Mouse (Mus musculus) brain, embryonic 14.5 days (tissue): ENCODE measurements at regions not wholly inside any gene's neighbourhood (a gene's known extent, or its start where the extent isn't known, plus 50 kb on each side); places are given as distances from the start of the nearest gene placed in this dataset.

Source experiments
- DNase-seq: peaks from one replicate; pipeline ENCODE4 v3.0.0-alpha.2; 2011; ENCODE audit warnings: low read depth
- CTCF ChIP-seq: fragments of 200-500 bp; IDR thresholded peaks from 2 replicates; pipeline ENCODE4 v1.5.1; 2012; ENCODE audit warnings: inconsistent platforms, mild to moderate bottlenecking, moderate library complexity, borderline replicate concordance; ENCODE audit not compliant: insufficient read depth, insufficient read length; ENCODE audit errors: extremely low read depth
- POLR2A ChIP-seq: fragments of 200-500 bp; IDR thresholded peaks from 2 replicates; pipeline ENCODE4 v1.6.1; 2012; ENCODE audit warnings: mild to moderate bottlenecking, inconsistent platforms, borderline replicate concordance; ENCODE audit not compliant: poor library complexity, insufficient read depth, insufficient read length, severe bottlenecking; ENCODE audit errors: extremely low read depth

DNA sequence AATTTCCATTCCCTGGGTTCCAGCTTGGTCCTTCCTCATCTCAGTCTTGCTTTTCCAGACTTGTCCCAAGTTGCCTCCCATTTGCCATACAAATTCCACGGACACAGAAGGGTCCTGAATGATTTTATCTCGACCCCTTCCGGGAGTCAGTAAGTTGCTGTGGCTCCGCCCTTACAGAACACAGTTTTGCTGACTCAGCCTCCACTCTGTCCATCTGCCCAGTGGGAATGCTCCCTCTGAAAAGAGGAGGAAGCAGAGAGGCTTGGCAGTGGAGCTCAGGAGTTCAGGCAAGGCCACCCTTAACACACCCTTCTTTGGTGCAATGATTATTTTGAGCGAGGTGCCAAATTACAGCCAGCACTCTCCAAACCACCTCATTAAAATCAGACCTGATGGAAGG is 213.9 kb upstream of the Prok2 start:
- peak; percentile 54 for DNase-seq
- TF ChIP-seq CTCF (no peak), POLR2A (no peak)

DNA sequence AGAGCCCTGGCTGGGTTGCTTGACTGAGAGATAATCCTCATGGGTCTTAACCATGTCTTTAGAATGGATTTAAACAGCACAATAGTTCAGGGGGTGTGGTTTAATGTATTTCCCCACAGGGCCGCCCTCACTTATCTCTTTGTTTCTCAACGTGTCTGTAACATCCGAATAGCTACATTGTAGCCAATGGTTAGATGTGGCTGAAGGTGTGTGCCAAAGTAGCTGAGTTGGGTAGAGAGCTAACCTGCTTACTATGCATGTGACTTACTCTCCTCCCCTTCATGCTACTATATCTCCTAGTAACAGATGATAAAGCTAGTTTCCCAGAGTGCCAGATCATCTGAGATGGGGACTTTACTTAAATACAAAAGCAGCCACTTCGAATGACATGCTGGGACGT is 213.2 kb upstream of the Prok2 start:
- no peak for DNase-seq
- TF ChIP-seq POLR2A (no peak), CTCF (no peak)

DNA sequence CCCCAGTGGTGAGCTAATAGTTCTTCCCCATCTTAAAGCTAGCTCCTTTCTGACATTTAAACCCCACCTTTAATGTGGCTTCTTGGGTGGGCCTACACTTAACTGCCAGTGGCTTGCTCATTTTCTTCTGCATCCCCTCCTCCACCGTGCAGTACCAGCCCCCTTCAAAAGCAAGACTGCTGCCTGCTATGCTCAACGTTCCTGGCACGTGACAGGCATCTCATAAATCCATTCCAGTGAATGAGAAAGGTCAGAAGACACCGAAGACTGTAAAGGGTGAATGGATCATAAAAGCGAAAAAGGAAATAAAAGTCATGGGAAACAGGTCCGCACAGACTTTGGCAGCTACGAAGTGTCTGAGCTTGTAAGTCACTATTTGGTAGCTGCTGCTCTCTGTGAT is 212.8 kb upstream of the Prok2 start:
- peak; percentile 53 for DNase-seq
- TF ChIP-seq CTCF (no peak), POLR2A (no peak)

DNA sequence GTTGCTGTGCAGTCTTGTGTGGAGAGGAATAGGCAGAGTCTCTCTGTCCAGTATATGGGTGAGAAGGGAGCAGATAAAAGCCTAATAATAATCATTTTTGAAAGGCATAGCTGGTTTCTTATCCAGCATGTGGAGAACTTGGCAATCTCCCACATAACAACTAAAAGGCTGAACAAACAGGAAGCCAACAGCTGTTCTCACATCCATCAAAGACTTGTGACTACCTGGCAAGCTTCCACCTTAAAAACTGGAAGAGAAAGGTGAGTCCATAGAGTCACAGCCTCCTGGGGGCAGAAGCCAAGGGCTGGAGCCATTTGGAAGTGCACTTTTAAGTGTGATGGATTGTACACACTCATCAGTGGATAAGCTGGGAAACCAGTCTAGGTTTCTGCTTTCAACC is 210.5 kb upstream of the Prok2 start:
- TF ChIP-seq POLR2A (no peak), CTCF (no peak)
- DNase-seq: peak; percentile 59

DNA sequence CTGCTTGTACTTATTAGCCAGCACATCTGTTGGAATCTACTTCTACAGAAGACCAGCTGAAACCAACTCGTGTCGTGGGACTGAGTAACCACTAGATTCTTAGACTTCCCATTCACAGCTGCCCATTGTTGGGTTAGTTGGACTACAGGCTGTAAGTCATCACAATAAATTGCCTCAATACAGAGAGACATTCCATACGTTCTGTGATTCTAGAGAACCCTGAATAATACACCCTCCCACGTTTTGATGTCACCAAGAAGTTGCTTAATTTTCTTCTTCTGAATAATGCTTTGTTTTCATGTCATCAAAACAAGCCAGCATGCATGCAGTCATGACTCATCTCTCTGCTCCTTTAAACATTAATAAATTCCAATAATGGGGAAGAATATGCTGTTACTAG is 209.2 kb upstream of the Prok2 start:
- no peak for DNase-seq
- TF ChIP-seq POLR2A: no peak
- TF ChIP-seq CTCF: no peak

DNA sequence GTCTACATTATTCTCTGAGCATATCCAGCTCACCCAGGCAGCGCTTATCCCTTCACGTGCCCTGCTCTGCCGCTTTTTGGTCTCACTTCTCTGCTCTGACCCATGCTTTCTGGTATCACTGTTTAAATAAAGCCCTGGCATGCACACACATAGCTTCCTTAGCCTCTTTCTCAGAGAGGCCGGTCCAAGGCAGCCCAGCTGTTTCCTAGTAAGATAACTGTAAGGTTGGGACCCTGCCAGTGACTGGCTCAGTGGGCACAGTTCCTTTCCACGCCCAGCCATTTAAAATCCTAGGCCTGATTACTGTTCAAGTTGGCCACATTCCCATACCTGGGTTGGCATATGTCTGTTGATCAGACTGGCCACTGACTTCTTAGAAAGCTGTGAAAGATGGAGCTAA is 208.2 kb upstream of the Prok2 start:
- TF ChIP-seq POLR2A: no peak
- no peak for TF ChIP-seq CTCF
- peak; percentile 70 for DNase-seq

DNA sequence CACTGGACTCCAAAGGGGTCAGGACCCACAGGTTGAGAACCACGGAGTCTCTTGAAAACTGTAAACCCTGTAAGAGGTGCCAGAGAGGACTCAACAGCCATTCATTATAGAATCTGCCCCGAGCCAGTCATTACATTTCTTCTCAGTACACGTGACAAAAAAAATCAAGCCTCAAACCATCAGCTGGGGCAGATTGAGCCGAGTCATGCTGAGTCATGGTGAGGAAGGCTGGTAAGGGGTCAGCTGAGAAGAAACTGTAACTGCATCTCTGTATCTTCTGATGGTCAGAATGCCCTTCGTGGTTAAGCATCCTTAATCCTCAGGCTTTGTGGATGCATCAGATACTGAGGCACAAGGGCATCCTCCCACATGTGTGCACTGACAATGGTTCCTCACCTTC is 207.2 kb upstream of the Prok2 start:
- no peak for DNase-seq
- TF ChIP-seq POLR2A (no peak), CTCF (no peak)

DNA sequence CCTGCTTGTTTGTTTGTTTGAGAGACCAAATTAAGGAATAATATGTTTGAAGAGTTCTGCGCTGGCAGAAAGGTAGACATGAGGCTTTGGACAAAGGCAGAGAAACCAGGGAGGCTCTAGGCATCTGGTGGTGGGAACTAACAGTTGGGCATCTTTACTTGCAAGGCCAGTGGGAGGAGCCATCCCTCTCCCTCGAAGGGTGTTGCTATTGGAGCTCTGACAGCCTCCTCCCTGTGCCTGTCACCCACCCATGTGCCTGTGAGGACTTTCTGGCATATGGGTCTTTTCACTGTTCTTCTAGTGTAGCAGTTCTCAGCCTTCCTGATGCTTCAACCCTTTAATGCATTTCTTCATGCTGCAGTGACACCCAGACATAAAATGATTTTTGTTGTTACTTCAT is 206.7 kb upstream of the Prok2 start:
- DNase-seq: peak; percentile 73
- TF ChIP-seq CTCF (no peak), POLR2A (no peak)

DNA sequence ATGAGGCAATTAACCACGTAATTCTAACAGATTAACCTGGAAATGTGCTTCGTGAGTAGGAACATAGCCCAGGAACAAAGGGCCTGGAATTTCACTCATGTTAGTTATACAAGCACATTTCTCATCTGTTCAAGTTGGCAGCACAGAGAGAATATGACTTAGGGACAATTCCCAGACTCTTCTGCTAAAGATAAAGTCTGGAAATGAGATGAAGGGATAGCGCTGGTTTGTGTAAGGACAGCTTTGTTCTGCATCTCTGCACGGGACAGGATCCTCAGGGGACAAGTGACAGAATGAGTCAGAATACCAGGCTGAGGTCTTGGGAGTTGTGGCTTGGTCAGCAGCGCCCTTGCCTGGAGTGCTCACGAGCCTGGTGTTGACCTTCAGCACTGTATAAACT is 206.2 kb upstream of the Prok2 start:
- TF ChIP-seq CTCF (no peak), POLR2A (no peak)
- DNase-seq: no peak

DNA sequence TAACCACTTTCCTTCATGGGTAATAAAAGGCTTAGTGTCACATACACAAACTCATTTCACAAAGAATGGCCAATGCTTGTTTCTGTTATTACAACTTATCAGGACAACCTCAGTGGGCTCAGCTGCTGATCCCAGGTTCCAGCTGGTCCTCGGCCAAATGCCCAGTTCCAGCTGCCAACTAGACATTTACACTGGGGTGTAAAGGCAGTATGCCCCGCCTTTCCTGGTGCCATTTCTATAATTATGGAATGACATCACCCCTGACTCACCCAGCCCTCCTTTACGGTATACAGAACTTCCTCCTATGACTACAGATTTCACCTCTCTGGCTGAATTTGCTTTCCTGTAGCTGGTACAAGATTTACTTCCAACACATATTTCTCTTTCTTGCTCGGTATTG is 205.4 kb upstream of the Prok2 start:
- TF ChIP-seq CTCF: no peak
- no peak for TF ChIP-seq POLR2A
- DNase-seq: peak; percentile 51

DNA sequence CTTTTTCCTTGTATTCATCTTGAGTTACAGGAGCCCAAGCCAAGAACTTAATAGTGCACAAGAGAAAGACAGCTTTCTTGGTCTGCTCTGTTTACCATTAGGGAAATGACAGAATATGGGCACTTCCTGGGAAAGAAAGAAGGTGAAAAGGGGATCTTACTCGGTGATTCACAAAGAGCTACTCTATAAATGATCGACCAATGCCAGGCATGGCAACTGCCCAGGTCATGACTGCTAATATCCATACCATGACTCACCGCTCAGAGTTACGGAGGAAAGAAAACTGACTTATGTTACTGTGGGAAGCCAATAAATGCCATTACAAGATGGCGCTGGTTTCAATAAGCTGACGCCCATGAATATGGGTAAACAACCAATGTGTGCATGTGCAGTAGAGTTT is 204.1 kb upstream of the Prok2 start:
- no peak for DNase-seq
- TF ChIP-seq POLR2A: no peak
- no peak for TF ChIP-seq CTCF

DNA sequence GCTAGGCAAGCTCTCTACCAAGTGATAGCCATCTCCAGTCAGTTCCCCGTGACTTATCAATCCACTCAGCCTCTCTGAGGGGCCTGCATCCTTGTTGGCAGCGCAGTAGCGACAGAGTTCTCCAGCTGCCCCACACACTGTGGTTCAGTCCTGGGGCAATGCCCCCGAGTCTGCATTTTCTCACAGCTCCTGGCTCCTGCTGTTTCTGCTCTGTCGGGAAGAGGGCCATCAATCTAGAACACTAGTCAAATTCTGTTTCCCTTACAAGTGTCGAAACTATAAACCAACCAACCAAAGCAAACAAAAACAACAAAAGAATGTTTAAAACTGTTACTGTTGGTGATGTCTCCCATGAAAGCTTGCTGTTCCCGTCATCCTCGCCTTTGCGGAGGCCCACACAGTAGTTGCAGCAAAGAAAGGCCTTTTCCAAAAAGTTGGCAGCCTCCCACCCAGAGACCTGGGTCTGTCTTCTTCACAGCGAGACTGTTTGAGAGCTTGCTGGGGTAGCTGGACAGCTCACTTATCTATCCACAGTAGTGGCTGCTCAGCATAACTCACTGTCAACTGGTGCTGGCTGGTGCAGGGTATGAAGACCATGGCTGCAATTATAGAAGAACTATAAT is 201.9 kb upstream of the Prok2 start:
- TF ChIP-seq POLR2A: no peak
- no peak for TF ChIP-seq CTCF
- no peak for DNase-seq
